Mouse (Mus musculus) CH12.LX (cell line): ENCODE results near the gene Alkbh6. TPM values are rescaled to one million over a fixed set of nuclear protein-coding genes. Genes with fewer than 3 reads are reported as not detected.

ENCODE experiments used
- DNase-seq: peaks from one replicate; pipeline ENCODE4 v3.0.0-alpha.2; 2013; ENCODE audit errors: extremely low read depth
- H3K27ac ChIP-seq: 2 replicates; pipeline ENCODE4 v1.5.1; 2012; ENCODE audit warnings: low read depth, mild to moderate bottlenecking, control low read depth, moderate library complexity; ENCODE audit not compliant: insufficient read depth
- H3K27me3 ChIP-seq: replicated peaks from 2 replicates; pipeline ENCODE3; 2012; ENCODE audit warnings: inconsistent platforms
- H3K36me3 ChIP-seq, 2 experiments: replicated peaks in 1 of 2; 2 replicates each; pipeline versions ENCODE3 to v1.6.1; 2012; ENCODE audit warnings: inconsistent platforms in 1 of 2, low read length in 1 of 2, mild to moderate bottlenecking in 1 of 2, mixed read lengths in 1 of 2, moderate library complexity in 1 of 2; ENCODE audit not compliant: control insufficient read depth in 1 of 2, insufficient read depth in 1 of 2
- H3K4me1 ChIP-seq, 2 experiments: 2 replicates each; pipeline ENCODE4 v1.6.1; 2012; ENCODE audit warnings: inconsistent platforms in 1 of 2, moderate library complexity in 1 of 2; ENCODE audit not compliant: insufficient read depth in 2 of 2, control insufficient read depth in 1 of 2
- H3K4me2 ChIP-seq: 2 replicates; pipeline ENCODE4 v1.6.1; 2012; ENCODE audit warnings: low read depth, mild to moderate bottlenecking, control low read depth; ENCODE audit not compliant: poor library complexity, insufficient read depth, severe bottlenecking
- H3K4me3 ChIP-seq, 3 experiments: fragments of 150-350 bp in 1 of 3; sonication (generic) in 1 of 3; replicated peaks in 1 of 3; 2 replicates each; pipeline versions ENCODE3 to v1.5.1; 2011 to 2012; ENCODE audit warnings: low read depth in 2 of 3, low read length in 2 of 3, mild to moderate bottlenecking in 2 of 3, moderate library complexity in 2 of 3, control low read depth in 1 of 3, improper control_type of control experiment in 1 of 3, inconsistent platforms in 1 of 3, mixed read lengths in 1 of 3; ENCODE audit not compliant: poor library complexity in 1 of 3
- H3K79me2 ChIP-seq: replicated peaks from 2 replicates; pipeline ENCODE4 v1.6.1; 2012; ENCODE audit warnings: mild to moderate bottlenecking, moderate library complexity; ENCODE audit not compliant: control insufficient read depth, poor library complexity, insufficient read depth, severe bottlenecking; ENCODE audit errors: extremely low read depth
- H3K9ac ChIP-seq: 2 replicates; pipeline ENCODE4 v1.6.1; 2012; ENCODE audit warnings: low read depth, mild to moderate bottlenecking, control low read depth, moderate library complexity; ENCODE audit not compliant: insufficient read depth
- H3K9me3 ChIP-seq: replicated peaks from 2 replicates; pipeline ENCODE3; 2012; ENCODE audit warnings: low read length, inconsistent platforms, mixed read lengths
- BHLHE40 ChIP-seq: IDR thresholded peaks from 2 replicates; pipeline ENCODE4 v1.6.1; 2011; ENCODE audit warnings: mild to moderate bottlenecking, low read depth, low read length, improper control_type of control experiment
- CHD2 ChIP-seq: IDR thresholded peaks from 2 replicates; pipeline ENCODE4 v1.6.1; 2011; ENCODE audit warnings: low read length, improper control_type of control experiment
- CTCF ChIP-seq, 2 experiments: IDR thresholded peaks in 1 of 2; conservative IDR thresholded peaks in 1 of 2; 2 replicates each; pipeline ENCODE4 v1.5.1; 2011 to 2012; ENCODE audit warnings: low read depth in 2 of 2, low read length in 2 of 2, improper control_type of control experiment in 1 of 2, inconsistent platforms in 1 of 2, mild to moderate bottlenecking in 1 of 2, moderate library complexity in 1 of 2
- ELF1 ChIP-seq: IDR thresholded peaks from 2 replicates; pipeline ENCODE4 v1.6.1; 2014; ENCODE audit warnings: low read depth, mild to moderate bottlenecking, inconsistent platforms, low read length, improper control_type of control experiment
- HCFC1 ChIP-seq: IDR thresholded peaks from 2 replicates; pipeline ENCODE4 v1.6.1; 2012; ENCODE audit warnings: low read depth, mild to moderate bottlenecking, inconsistent platforms, low read length, improper control_type of control experiment
- JUN ChIP-seq: IDR thresholded peaks from 2 replicates; pipeline ENCODE4 v1.6.1; 2011; ENCODE audit warnings: low read depth, mild to moderate bottlenecking, low read length, improper control_type of control experiment, moderate library complexity; ENCODE audit not compliant: insufficient read depth
- KAT2A ChIP-seq: IDR thresholded peaks from 2 replicates; pipeline ENCODE4 v1.6.1; 2012; ENCODE audit warnings: low read length, improper control_type of control experiment, inconsistent platforms; ENCODE audit not compliant: insufficient replicate concordance
- MAX ChIP-seq: IDR thresholded peaks from 2 replicates; pipeline ENCODE4 v1.6.1; 2011; ENCODE audit warnings: low read length, improper control_type of control experiment
- MYC ChIP-seq: IDR thresholded peaks from 2 replicates; pipeline ENCODE4 v1.6.1; 2011; ENCODE audit warnings: low read depth, mild to moderate bottlenecking, improper control_type of control experiment, low read length
- NELFE ChIP-seq: IDR thresholded peaks from 2 replicates; pipeline ENCODE4 v1.6.1; 2011; ENCODE audit warnings: low read depth, low read length, improper control_type of control experiment
- NRF1 ChIP-seq: IDR thresholded peaks from 2 replicates; pipeline ENCODE4 v1.6.1; 2014; ENCODE audit warnings: low read depth, mild to moderate bottlenecking, inconsistent platforms, low read length, improper control_type of control experiment, moderate library complexity
- POLR2A ChIP-seq: IDR thresholded peaks from 2 replicates; pipeline ENCODE4 v1.6.1; 2011; ENCODE audit warnings: low read depth, mild to moderate bottlenecking, improper control_type of control experiment, low read length
- POLR2AphosphoS2 ChIP-seq: IDR thresholded peaks from 2 replicates; pipeline ENCODE4 v1.6.1; 2011; ENCODE audit warnings: low read depth, low read length, improper control_type of control experiment
- RAD21 ChIP-seq: IDR thresholded peaks from 2 replicates; pipeline ENCODE4 v1.6.1; 2011; ENCODE audit warnings: low read depth, mild to moderate bottlenecking, low read length, improper control_type of control experiment, moderate library complexity
- SIN3A ChIP-seq: IDR thresholded peaks from 2 replicates; pipeline ENCODE4 v1.6.1; 2012; ENCODE audit warnings: low read length, improper control_type of control experiment, inconsistent platforms
- SMC3 ChIP-seq: IDR thresholded peaks from 2 replicates; pipeline ENCODE4 v1.6.1; 2011; ENCODE audit warnings: low read depth, low read length, improper control_type of control experiment
- TBP ChIP-seq: conservative IDR thresholded peaks from 2 replicates; pipeline ENCODE4 v1.6.1; 2011; ENCODE audit warnings: low read depth, low read length, improper control_type of control experiment
- TCF12 ChIP-seq: IDR thresholded peaks from 2 replicates; pipeline ENCODE4 v1.6.1; 2014; ENCODE audit warnings: low read depth, mild to moderate bottlenecking, inconsistent platforms, low read length, improper control_type of control experiment
- UBTF ChIP-seq: IDR thresholded peaks from 2 replicates; pipeline ENCODE4 v1.6.1; 2012; ENCODE audit warnings: low read depth, mild to moderate bottlenecking, inconsistent platforms, low read length, improper control_type of control experiment, moderate library complexity
- ZC3H11A ChIP-seq: IDR thresholded peaks from 2 replicates; pipeline ENCODE4 v1.6.1; 2012; ENCODE audit warnings: low read depth, mild to moderate bottlenecking, inconsistent platforms, low read length, improper control_type of control experiment
- ZMIZ1 ChIP-seq: IDR thresholded peaks from 2 replicates; pipeline ENCODE4 v1.6.1; 2012; ENCODE audit warnings: low read depth, mild to moderate bottlenecking, inconsistent platforms, low read length, improper control_type of control experiment
- dilution Hi-C: fragments of 300-500 bp; cut with MboI; formaldehyde crosslinking; loops from 2 replicates; pipeline ENCODE4 v1.14.3; 2020; ENCODE audit warnings: low sequenced_read_pairs; ENCODE audit not compliant: extremely low pct_unique_long_range_greater_than_20kb, extremely low pct_ligation_motif_present
- in situ Hi-C: fragments of 300-500 bp; cut with MboI; formaldehyde crosslinking; loops from 3 replicates; pipeline ENCODE4 v1.14.3; 2019; ENCODE audit warnings: low sequenced_read_pairs, low pct_ligation_motif_present, low pct_unique_long_range_greater_than_20kb, mixed read lengths
- polyA plus RNA-seq: library from polyadenylated mRNA; unstranded; fragments of >175 nt; gene quantifications from 2 replicates; pipeline ENCODE4 v1.2.1, GENCODE M21; 2012; ENCODE audit warnings: low read depth; ENCODE audit not compliant: insufficient read length
- total RNA-seq, 2 experiments: library from RNA; depleted of rRNA; stranded (reverse); fragments of 300-350 nt in 1 of 2; fragments of >200 nt in 1 of 2; gene quantifications; 2 replicates each; pipeline ENCODE4 v1.2.3; 2012 to 2014

Gene Alkbh6
- total and polyA plus RNA-seq, 3 experiments = 25.2 to 35.7 (median 28.8) TPM

GRCm38 (mm10) chr7:30321539-30322284 is 13.2 kb downstream of the Alkbh6 start, which contains the start of gene E130208F15Rik (continued):
- peak; percentile 51; the same call in 1 of the 2 replicates for TF ChIP-seq NRF1
- TF ChIP-seq ZMIZ1 = no peak
- no peak for TF ChIP-seq SMC3

GRCm38 (mm10) chr7:30322285-30322667 is 13.8 kb downstream of the Alkbh6 start:
- peak overlapping the region; percentile 64 to 91 (median 70) for H3K4me3 ChIP-seq
- H3K27me3 ChIP-seq = peaks cover 3% of the 10 kb centered on the region
- in situ Hi-C loops (no loop called here), dilution Hi-C loops (no loop called here)
- H3K9ac ChIP-seq = peak overlapping the region; percentile 89
- peak overlapping the region; percentile 71 for H3K27ac ChIP-seq
- H3K4me1 ChIP-seq = peaks cover 12 to 38% of the 10 kb centered on the region in 2 experiments
- peak overlapping the region; percentile 83 for H3K4me2 ChIP-seq
- H3K79me2 ChIP-seq = no peaks in the 10 kb centered on the region
- peaks cover under 1 to 36% of the 10 kb centered on the region in 2 experiments for H3K36me3 ChIP-seq
- H3K9me3 ChIP-seq = peaks cover 11% of the 10 kb centered on the region
- peak; percentile 97 for DNase-seq
- TF ChIP-seq TBP = peak; percentile 89
- peak; percentile 64; the same call in 1 of the 2 replicates for TF ChIP-seq KAT2A
- peak; percentile 82; the same call in 1 of the 2 replicates for TF ChIP-seq POLR2AphosphoS2
- peak; percentile 82 for TF ChIP-seq SIN3A
- TF ChIP-seq UBTF = 0 out of 2 replicates have a peak, but pooled peaks have one; percentile 6
- TF ChIP-seq TCF12 = peak; percentile 75
- peak; percentile 58 for TF ChIP-seq ELF1
- TF ChIP-seq RAD21 = no peak
- peak; percentile 82 for TF ChIP-seq CHD2
- TF ChIP-seq NELFE = peak; percentile 85
- no peak for TF ChIP-seq ZC3H11A
- no peak for TF ChIP-seq CTCF (conservative IDR thresholded peaks at IDR 0.05 in 1 of 2, IDR thresholded peaks at IDR 0.05 in 1 of 2; ENCODE audit: low read depth in 2 of 2, low read length in 2 of 2)
- peak; percentile 79 for TF ChIP-seq HCFC1
- TF ChIP-seq BHLHE40 = peak; percentile 36; the same call in 1 of the 2 replicates
- TF ChIP-seq ZMIZ1 = peak; percentile 78
- no peak for TF ChIP-seq MYC
- no peak for TF ChIP-seq JUN
- TF ChIP-seq NRF1 = peak; percentile 61
- TF ChIP-seq MAX = peak; percentile 38; the same call in 1 of the 2 replicates
- TF ChIP-seq POLR2A = peak; percentile 82
